Mouse (Mus musculus): ENCODE measurements around the gene Usp10. TPM values are rescaled to one million over a fixed set of nuclear protein-coding genes. Genes with fewer than 3 reads are reported as not detected.

The Usp10 gene
- polyA plus RNA-seq, 1 experiment = 86.1 TPM

- Histone ChIP-seq H3K27me3 (ENCODE audit: control insufficient read depth, insufficient read depth, low read length) (no peaks in the 10 kb centered on the region), H3K4me3 (ENCODE audit: low read depth, low read length) (no peak overlapping the region), H3K4me1 (ENCODE audit: control insufficient read depth, insufficient read depth, insufficient read length, low read length) (peaks cover 11% of the 10 kb centered on the region), H3K27ac (ENCODE audit: insufficient read depth, low read depth, low read length) (no peak overlapping the region), H3K36me3 (ENCODE audit: control insufficient read depth, insufficient read depth, low read length) (no peaks in the 10 kb centered on the region)
- TF ChIP-seq CTCF (IDR thresholded peaks at IDR 0.05; ENCODE audit: extremely low read depth, insufficient read length, insufficient replicate concordance, low read depth, low read length) (no peak), POLR2A (IDR thresholded peaks at IDR 0.05; ENCODE audit: low read depth, low read length) (no peak)
- 77% methylated on average over 8 of the region's 8 CpGs for WGBS
These were observed 8.2 kb upstream of the Usp10 start for GRCm38 (mm10) chr8:119901952-119902351.

DNA sequence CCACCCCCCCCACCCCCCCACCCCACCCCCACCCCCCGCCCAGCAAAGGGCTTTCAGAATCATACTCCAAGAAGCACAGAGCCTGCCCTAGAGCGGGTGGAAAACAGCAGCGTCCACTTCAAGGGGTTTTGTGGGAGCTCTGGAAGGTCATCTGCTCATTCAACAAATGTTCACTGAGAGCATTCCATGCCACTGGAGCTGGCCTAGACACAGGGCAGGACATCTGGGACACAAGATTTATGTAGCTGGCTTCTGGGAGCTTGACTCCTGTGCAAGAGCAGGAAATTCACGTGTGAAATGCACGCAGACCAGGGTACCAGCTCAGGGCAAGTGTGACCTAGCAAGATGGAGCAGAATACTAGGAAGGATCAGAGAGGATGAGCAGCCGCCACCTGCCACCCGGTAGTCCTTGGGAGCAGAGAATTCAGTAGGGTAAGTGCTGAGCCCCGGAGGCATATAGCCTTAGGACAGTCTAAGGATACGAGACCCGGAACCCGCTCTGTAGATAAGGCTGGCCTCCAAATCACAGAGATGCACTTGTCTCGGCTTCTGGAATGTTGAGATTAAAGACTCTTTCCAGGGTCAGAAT, 5.7 kb upstream of the Usp10 start:
- Histone ChIP-seq H3K4me1 (ENCODE audit: control insufficient read depth, insufficient read depth, insufficient read length, low read length) (peaks cover 7% of the 10 kb centered on the region; the same call in 1 of the 2 replicates), H3K36me3 (ENCODE audit: control insufficient read depth, insufficient read depth, low read length) (no peaks in the 10 kb centered on the region), H3K27ac (ENCODE audit: insufficient read depth, low read depth, low read length) (no peak overlapping the region), H3K4me3 (ENCODE audit: low read depth, low read length) (no peak overlapping the region), H3K27me3 (ENCODE audit: control insufficient read depth, insufficient read depth, low read length) (no peaks in the 10 kb centered on the region)
- TF ChIP-seq POLR2A (IDR thresholded peaks at IDR 0.05; ENCODE audit: low read depth, low read length) (no peak), CTCF (IDR thresholded peaks at IDR 0.05; ENCODE audit: extremely low read depth, insufficient read length, insufficient replicate concordance, low read depth, low read length) (no peak)
- WGBS = 76% methylated on average over 12 of the region's 12 CpGs

GRCm38 (mm10) chr8:119910547-119911257, 542 bp downstream of the Usp10 start, which contains the start of gene Gm20388:
TSS of gene Gm20388 (plus strand) at chr8:119910841.
- Histone ChIP-seq H3K4me1 (ENCODE audit: control insufficient read depth, insufficient read depth, insufficient read length, low read length) (peaks cover 18% of the 10 kb centered on the region; the same call in 1 of the 2 replicates), H3K4me3 (ENCODE audit: low read depth, low read length) (peak within 1 kb of the TSS; percentile 77), H3K27ac (ENCODE audit: insufficient read depth, low read depth, low read length) (peak within 1 kb of the TSS; percentile 77), H3K27me3 (ENCODE audit: control insufficient read depth, insufficient read depth, low read length) (no peaks in the 10 kb centered on the region), H3K36me3 (ENCODE audit: control insufficient read depth, insufficient read depth, low read length) (no peaks in the 10 kb centered on the region)
- TF ChIP-seq CTCF (IDR thresholded peaks at IDR 0.05; ENCODE audit: extremely low read depth, insufficient read length, insufficient replicate concordance, low read depth, low read length) (no peak), POLR2A (IDR thresholded peaks at IDR 0.05; ENCODE audit: low read depth, low read length) (peak; percentile 68)
- WGBS = under 1% methylated on average over 97 of the region's 97 CpGs

- H3K4me3 ChIP-seq (ENCODE audit: low read depth, low read length) = peak overlapping the region; percentile 77
- TF ChIP-seq POLR2A (IDR thresholded peaks at IDR 0.05; ENCODE audit: low read depth, low read length) (no peak), CTCF (IDR thresholded peaks at IDR 0.05; ENCODE audit: extremely low read depth, insufficient read length, insufficient replicate concordance, low read depth, low read length) (no peak)
- H3K4me1 ChIP-seq (ENCODE audit: control insufficient read depth, insufficient read depth, insufficient read length, low read length) = peaks cover 24% of the 10 kb centered on the region; the same call in 1 of the 2 replicates
- WGBS = 2% methylated on average over 30 of the region's 30 CpGs
- no peaks in the 10 kb centered on the region for H3K36me3 ChIP-seq (ENCODE audit: control insufficient read depth, insufficient read depth, low read length)
- no peaks in the 10 kb centered on the region for H3K27me3 ChIP-seq (ENCODE audit: control insufficient read depth, insufficient read depth, low read length)
- H3K27ac ChIP-seq (ENCODE audit: insufficient read depth, low read depth, low read length) = peak overlapping the region; percentile 77
These were observed 1.2 kb downstream of the Usp10 start for GRCm38 (mm10) chr8:119911258-119911962.

- TF ChIP-seq POLR2A (IDR thresholded peaks at IDR 0.05; ENCODE audit: low read depth, low read length) (no peak), CTCF (IDR thresholded peaks at IDR 0.05; ENCODE audit: extremely low read depth, insufficient read length, insufficient replicate concordance, low read depth, low read length) (no peak)
- Histone ChIP-seq H3K36me3 (ENCODE audit: control insufficient read depth, insufficient read depth, low read length) (no peaks in the 10 kb centered on the region), H3K27me3 (ENCODE audit: control insufficient read depth, insufficient read depth, low read length) (no peaks in the 10 kb centered on the region), H3K27ac (ENCODE audit: insufficient read depth, low read depth, low read length) (peak overlapping the region; percentile 4; the same call in 1 of the 2 replicates), H3K4me3 (ENCODE audit: low read depth, low read length) (0 out of 2 replicates have a peak overlapping the region, but pooled peaks have one; percentile 17), H3K4me1 (ENCODE audit: control insufficient read depth, insufficient read depth, insufficient read length, low read length) (peaks cover 24% of the 10 kb centered on the region)
- WGBS = 34% methylated on average over 6 of the region's 6 CpGs
These were observed 2.5 kb downstream of the Usp10 start for GRCm38 (mm10) chr8:119912643-119913042.

GRCm38 (mm10) chr8:119913181-119913580, 3.0 kb downstream of the Usp10 start:
- Histone ChIP-seq H3K36me3 (ENCODE audit: control insufficient read depth, insufficient read depth, low read length) (no peaks in the 10 kb centered on the region), H3K27me3 (ENCODE audit: control insufficient read depth, insufficient read depth, low read length) (no peaks in the 10 kb centered on the region), H3K27ac (ENCODE audit: insufficient read depth, low read depth, low read length) (no peak overlapping the region), H3K4me1 (ENCODE audit: control insufficient read depth, insufficient read depth, insufficient read length, low read length) (peaks cover 20% of the 10 kb centered on the region), H3K4me3 (ENCODE audit: low read depth, low read length) (no peak overlapping the region)
- TF ChIP-seq CTCF (IDR thresholded peaks at IDR 0.05; ENCODE audit: extremely low read depth, insufficient read length, insufficient replicate concordance, low read depth, low read length) (no peak), POLR2A (IDR thresholded peaks at IDR 0.05; ENCODE audit: low read depth, low read length) (no peak)
- WGBS = 17% methylated on average over 3 of the region's 3 CpGs

DNA sequence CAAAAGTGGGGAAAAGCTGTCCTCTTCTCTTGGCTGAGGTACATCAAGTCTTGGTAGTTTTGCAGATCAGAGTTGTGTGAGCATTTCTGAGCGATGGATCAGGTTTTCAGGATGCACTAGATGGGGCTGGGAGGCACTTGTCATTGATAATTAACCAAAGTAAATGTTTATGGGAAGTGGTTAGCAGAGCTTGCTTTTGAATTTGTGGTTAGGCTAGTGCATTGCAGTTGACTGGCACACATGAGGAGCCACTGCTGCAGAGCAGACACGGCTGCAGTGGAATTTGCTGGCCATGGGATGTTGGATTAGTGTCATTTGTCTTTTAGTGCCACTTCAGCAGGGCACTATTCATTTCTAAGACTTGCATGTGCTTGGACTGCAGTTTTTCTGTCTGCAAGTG, 4.0 kb downstream of the Usp10 start:
- Histone ChIP-seq H3K4me1 (ENCODE audit: control insufficient read depth, insufficient read depth, insufficient read length, low read length) (peaks cover 20% of the 10 kb centered on the region), H3K27ac (ENCODE audit: insufficient read depth, low read depth, low read length) (no peak overlapping the region), H3K27me3 (ENCODE audit: control insufficient read depth, insufficient read depth, low read length) (no peaks in the 10 kb centered on the region), H3K36me3 (ENCODE audit: control insufficient read depth, insufficient read depth, low read length) (no peaks in the 10 kb centered on the region; the same call in 1 of the 2 replicates), H3K4me3 (ENCODE audit: low read depth, low read length) (no peak overlapping the region)
- TF ChIP-seq POLR2A (IDR thresholded peaks at IDR 0.05; ENCODE audit: low read depth, low read length) (no peak), CTCF (IDR thresholded peaks at IDR 0.05; ENCODE audit: extremely low read depth, insufficient read length, insufficient replicate concordance, low read depth, low read length) (no peak)
- WGBS = 12% methylated on average over 2 of the region's 2 CpGs

Measured in small intestine, adult 2 months (tissue).